Mouse (Mus musculus): ENCODE data around the gene Frmpd4. TPM values are rescaled to one million over a fixed set of nuclear protein-coding genes. Genes with fewer than 3 reads are reported as not detected.

The Frmpd4 gene
- polyA plus RNA-seq, 1 experiment from 2014 or later: 0.43 TPM

DNA sequence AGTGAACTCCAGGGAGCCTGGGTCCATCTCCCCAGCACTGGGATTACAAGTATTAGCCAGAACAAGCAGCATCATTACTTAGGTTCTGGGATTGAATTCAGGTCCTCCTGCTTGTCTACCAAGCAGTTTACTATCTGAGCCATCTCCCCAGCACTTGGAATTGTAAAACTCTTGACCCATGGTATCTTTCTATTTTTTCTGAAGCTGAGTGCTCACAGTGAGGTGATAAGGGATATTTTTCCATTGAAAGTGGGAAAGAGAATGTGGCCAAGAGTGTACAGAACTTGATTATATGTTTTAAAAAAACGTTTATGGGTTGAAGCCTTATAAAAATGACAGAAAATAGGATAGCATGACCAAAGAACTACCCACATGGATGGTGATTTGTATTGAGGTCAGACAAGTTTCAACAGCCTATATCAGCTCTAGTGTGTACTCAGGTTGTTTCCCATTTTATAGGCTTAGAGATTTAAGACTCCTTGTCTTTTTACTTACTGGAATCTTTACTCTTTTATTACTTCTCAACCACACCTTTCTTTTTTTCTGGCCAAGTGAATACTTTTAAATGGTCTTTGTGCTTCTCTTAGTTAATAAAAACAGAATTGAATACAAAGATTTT, 1085.3 kb downstream of the Frmpd4 start:
- no peaks in the 10 kb centered on the region for H3K36me3 ChIP-seq (ENCODE audit: insufficient read depth, low read length)
- no peak for DNase-seq (ENCODE audit: low spot score)
- WGBS: 30% methylated on average over 1 of the region's 1 CpGs
- no peaks in the 10 kb centered on the region for H3K9me3 ChIP-seq (replicated peaks; ENCODE audit: low read length)
- H3K27ac ChIP-seq: no peak overlapping the region
- no peaks in the 10 kb centered on the region for H3K4me1 ChIP-seq (replicated peaks; ENCODE audit: insufficient read depth, low read length)
- no peak overlapping the region for H3K4me3 ChIP-seq (replicated peaks; ENCODE audit: low read depth, low read length)
- no peak for ATAC-seq (replicated peaks; ENCODE audit: low FRiP score, low read depth)
- no peak for TF ChIP-seq CTCF (IDR thresholded peaks at IDR 0.05; ENCODE audit: low read depth)
- H3K4me2 ChIP-seq (ENCODE audit: low read length): no peak overlapping the region
- no peaks in the 10 kb centered on the region for H3K27me3 ChIP-seq (ENCODE audit: insufficient read depth, low read length)
- H3K9ac ChIP-seq (ENCODE audit: low read depth, low read length): no peak overlapping the region

DNA sequence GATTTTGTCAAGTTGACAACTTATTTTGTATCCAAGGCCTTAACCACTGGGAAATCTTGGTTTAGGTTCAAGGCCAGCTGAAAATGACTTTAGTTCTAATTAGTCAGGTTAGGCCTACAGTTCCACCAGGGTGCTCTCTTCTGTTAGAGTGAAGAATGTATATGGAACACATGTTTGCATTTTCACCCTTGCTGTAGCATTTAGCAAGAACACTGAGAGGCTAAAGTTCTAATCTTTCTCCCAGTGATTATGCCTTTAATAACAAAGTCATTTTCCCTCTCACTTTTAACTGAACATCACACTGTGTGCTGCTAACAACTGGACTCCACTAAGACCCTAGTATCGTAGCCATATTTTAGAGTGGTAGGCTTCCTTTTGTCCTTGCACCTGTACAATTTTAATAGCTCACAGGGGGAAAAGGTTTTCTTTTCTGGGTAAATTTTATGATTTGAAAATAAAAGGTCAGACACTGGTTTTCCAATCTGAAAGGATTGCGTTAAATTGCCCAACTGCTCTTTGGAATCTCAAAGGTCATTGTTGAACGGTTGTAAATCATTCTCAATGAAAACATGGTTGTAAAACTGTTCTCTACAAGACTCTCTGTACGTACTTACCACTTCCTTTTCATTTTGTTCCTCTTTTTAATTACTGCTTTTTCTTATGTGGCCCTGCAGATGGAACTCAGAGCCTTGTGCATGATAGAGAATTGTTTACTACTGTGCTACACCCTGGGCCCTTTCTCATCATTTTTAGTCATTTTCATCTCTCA, 1093.4 kb downstream of the Frmpd4 start:
- peak; percentile 11 for DNase-seq (ENCODE audit: low spot score)
- Histone ChIP-seq H3K4me2 (ENCODE audit: low read length) (no peak overlapping the region), H3K4me3 (replicated peaks; ENCODE audit: low read depth, low read length) (no peak overlapping the region), H3K36me3 (ENCODE audit: insufficient read depth, low read length) (no peaks in the 10 kb centered on the region), H3K27me3 (ENCODE audit: insufficient read depth, low read length) (no peaks in the 10 kb centered on the region), H3K27ac (no peak overlapping the region), H3K4me1 (replicated peaks; ENCODE audit: insufficient read depth, low read length) (no peaks in the 10 kb centered on the region), H3K9ac (ENCODE audit: low read depth, low read length) (no peak overlapping the region), H3K9me3 (replicated peaks; ENCODE audit: low read length) (no peaks in the 10 kb centered on the region)
- ATAC-seq (replicated peaks; ENCODE audit: low FRiP score, low read depth): no peak
- TF ChIP-seq CTCF (IDR thresholded peaks at IDR 0.05; ENCODE audit: low read depth): no peak
- 54% methylated on average over 4 of the region's 4 CpGs for WGBS

DNA sequence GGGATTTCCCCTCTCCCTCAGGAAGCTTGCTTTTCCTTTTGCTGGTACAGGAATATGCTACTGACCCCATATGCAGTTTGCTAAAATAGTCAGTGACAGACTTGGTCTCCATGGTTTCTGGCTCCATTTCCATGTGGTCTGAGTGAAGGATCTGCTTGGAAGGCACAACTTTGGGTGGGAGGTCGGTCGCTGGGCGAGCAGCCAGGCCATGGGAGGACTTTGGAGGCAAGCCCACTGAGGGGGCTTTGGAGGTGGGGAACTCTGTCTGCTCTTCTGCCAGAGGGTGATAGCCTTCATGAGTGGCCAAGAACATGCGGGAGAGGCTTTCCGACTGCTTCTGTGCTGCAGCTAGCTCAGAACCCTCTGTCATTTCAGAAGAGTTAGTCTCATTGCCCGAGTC, 1099.4 kb downstream of the Frmpd4 start:
- no peak overlapping the region for H3K27ac ChIP-seq
- DNase-seq (ENCODE audit: low spot score): no peak
- ATAC-seq (replicated peaks; ENCODE audit: low FRiP score, low read depth): no peak
- H3K4me1 ChIP-seq (replicated peaks; ENCODE audit: insufficient read depth, low read length): no peaks in the 10 kb centered on the region
- no peaks in the 10 kb centered on the region for H3K27me3 ChIP-seq (ENCODE audit: insufficient read depth, low read length)
- H3K36me3 ChIP-seq (ENCODE audit: insufficient read depth, low read length): no peaks in the 10 kb centered on the region
- H3K9me3 ChIP-seq (replicated peaks; ENCODE audit: low read length): no peaks in the 10 kb centered on the region
- no peak overlapping the region for H3K4me3 ChIP-seq (replicated peaks; ENCODE audit: low read depth, low read length)
- TF ChIP-seq CTCF (IDR thresholded peaks at IDR 0.05; ENCODE audit: low read depth): no peak
- 69% methylated on average over 6 of the region's 6 CpGs for WGBS
- H3K9ac ChIP-seq (ENCODE audit: low read depth, low read length): no peak overlapping the region
- H3K4me2 ChIP-seq (ENCODE audit: low read length): no peak overlapping the region

DNA sequence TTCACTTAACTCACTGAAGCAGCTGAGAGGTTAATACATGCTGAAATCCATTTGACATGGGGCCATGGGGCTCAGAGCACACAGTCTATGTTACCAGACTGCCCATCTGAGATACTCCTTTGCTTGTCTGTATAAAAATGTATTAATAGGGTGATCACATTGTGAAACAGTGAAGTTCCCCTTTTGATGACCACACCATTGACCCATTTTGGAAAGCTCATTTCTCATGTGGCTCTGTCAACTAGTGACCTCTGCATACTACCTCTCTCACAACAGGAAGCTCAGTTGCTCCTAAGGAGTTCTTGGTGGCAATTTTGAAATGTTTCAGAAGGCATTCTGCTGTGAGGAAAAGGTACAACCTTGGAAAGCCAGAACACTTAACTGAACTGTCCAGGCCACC, 1142.1 kb downstream of the Frmpd4 start:
- no peak overlapping the region for H3K4me2 ChIP-seq (ENCODE audit: low read length)
- no peak for DNase-seq (ENCODE audit: low spot score)

DNA sequence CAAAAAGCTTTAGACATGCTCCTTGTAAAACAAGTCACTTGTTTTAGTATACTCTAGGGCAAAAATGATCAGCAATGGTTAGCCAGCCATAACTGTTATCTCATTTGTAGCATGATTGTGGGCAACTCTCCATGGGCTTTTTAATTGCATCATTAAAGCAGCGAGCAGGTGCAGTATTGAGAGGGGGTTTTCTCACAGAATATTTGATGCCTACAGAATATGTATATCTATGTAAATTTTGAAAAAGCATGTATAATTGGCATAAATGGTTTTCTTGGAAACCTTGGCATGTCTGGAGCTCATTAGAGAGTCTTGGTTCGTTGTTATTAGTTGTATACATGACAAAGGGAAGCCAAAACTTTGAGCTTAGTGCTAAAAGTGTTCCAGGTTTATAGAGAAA, 1143.1 kb downstream of the Frmpd4 start:
- DNase-seq (ENCODE audit: low spot score) (no peak), ATAC-seq (replicated peaks; ENCODE audit: low FRiP score, low read depth) (no peak)
- Histone ChIP-seq H3K4me1 (replicated peaks; ENCODE audit: insufficient read depth, low read length) (no peaks in the 10 kb centered on the region), H3K27me3 (ENCODE audit: insufficient read depth, low read length) (no peaks in the 10 kb centered on the region), H3K4me2 (ENCODE audit: low read length) (no peak overlapping the region), H3K27ac (no peak overlapping the region), H3K36me3 (ENCODE audit: insufficient read depth, low read length) (no peaks in the 10 kb centered on the region), H3K4me3 (replicated peaks; ENCODE audit: low read depth, low read length) (no peak overlapping the region), H3K9me3 (replicated peaks; ENCODE audit: low read length) (no peaks in the 10 kb centered on the region), H3K9ac (ENCODE audit: low read depth, low read length) (no peak overlapping the region)
- TF ChIP-seq CTCF (IDR thresholded peaks at IDR 0.05; ENCODE audit: low read depth): no peak
- WGBS: 68% methylated on average over 2 of the region's 2 CpGs

More for the DNA sequence above, 1142.1 kb downstream of the Frmpd4 start:
- TF ChIP-seq CTCF (IDR thresholded peaks at IDR 0.05; ENCODE audit: low read depth): no peak
- ATAC-seq (replicated peaks; ENCODE audit: low FRiP score, low read depth): no peak
- Histone ChIP-seq H3K36me3 (ENCODE audit: insufficient read depth, low read length) (no peaks in the 10 kb centered on the region), H3K27me3 (ENCODE audit: insufficient read depth, low read length) (no peaks in the 10 kb centered on the region), H3K9me3 (replicated peaks; ENCODE audit: low read length) (no peaks in the 10 kb centered on the region), H3K27ac (no peak overlapping the region), H3K9ac (ENCODE audit: low read depth, low read length) (no peak overlapping the region), H3K4me3 (replicated peaks; ENCODE audit: low read depth, low read length) (no peak overlapping the region), H3K4me1 (replicated peaks; ENCODE audit: insufficient read depth, low read length) (no peaks in the 10 kb centered on the region)

Other genes with a start within 250 kb of the Frmpd4 start
- gene Msl3, start 96.7 kb upstream of the Frmpd4 start, polyA plus RNA-seq (2015; fragmentation: Nextera tagmentation; extraction: Ambion mirVana): 32.2 and 32.6 TPM in 2 replicates
- 3.9 and 4.1 TPM in 2 replicates for gene Arhgap6, start 217.9 kb upstream of the Frmpd4 start, polyA plus RNA-seq (2015; fragmentation: Nextera tagmentation; extraction: Ambion mirVana)